Mouse (Mus musculus): ENCODE measurements around the gene Rnf157.
A peak's percentile ranks its signal among the peaks of the same experiment; 100 is the strongest.
"Not testable (repeated sequence)": the region's sequence is repeated elsewhere in the genome, so short reads cannot be mapped to it uniquely, and the experiment has no call there.

Rnf157 gene

DNA sequence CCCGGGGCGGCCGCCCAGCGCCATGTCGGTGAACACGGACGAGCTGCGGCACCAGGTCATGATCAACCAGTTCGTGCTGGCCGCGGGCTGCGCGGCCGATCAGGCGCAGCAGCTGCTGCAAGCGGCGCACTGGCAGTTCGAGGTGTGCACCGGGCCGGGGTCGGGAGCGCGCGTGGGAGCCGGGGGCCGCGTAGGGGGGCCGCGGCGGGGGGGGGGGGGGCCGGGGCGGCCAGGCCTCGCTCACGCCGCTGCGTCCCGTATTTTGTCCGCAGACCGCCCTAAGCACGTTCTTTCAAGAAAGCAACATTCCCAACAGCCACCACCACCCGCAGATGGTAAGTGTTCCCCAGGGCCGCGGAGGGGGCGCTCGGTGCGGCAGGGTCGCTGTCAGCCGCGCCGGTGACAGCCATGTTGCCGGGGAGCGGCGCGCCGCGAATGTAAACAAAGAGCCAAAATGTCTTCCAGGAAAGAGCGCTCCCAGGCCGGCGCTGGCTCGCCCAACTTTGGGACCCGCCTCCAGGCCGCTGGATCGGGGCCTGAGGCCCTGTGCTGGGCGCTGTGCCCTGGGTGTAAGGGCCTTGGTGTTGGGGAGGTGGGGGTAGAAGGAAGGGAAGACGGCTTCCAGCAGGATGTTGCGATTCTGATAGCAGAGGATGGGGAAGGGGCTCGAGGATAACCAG lies 21.6 kb upstream of the Rnf157 start:
- DNase-seq (ENCODE audit: low spot score in 2 of 2): peak; percentile 47 to 52

DNA sequence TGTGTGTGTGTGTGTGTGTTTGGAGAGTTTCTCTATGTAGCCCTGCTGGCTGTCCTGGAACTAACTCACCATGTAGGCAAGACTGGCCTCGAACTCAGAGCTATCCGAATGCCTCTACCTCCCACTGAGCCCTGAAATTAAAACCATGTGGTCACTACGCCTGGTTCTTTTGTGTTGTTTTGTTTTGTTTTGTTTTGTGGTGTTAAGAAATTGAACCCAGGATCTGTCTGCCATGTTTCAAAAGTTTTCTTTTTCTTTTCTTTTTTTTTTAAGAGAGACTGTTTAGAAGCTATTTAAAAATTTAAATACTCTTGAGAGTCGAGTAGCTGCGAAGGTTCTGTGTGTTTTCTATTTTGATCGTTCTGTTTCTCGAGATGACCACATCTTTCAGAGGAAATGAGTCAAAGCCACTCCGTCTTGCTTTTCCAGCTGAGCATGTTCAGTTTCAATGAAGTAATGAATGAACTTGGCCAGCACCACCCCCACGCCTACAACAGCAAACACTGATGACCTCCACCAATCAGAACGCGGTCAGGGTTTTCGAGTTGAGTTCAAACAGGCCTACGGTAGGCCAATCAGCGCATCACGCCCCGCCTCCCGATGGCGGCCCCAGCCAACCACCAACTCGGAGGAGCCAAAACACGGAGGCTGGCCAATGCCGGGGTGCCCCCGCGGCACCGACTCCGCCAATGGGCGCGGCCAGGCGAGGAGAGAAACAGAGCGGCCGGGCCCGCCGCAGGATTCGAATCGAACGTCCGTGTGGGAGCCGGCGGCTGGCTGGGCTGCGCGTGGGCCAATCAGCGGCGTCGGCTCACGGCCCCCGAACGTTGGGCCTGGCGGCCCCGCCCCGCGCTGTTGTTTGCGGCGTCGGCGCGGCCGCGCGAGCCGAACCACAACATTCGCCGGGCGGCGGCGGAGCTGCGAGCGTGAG lies 20.8 kb upstream of the Rnf157 start, which contains the start of gene Ubald2:
TSS of gene Ubald2 (plus strand) at position 739 of the 931 bp plus-strand sequence.
- peak; percentile 100 for DNase-seq (ENCODE audit: low spot score in 2 of 2)

DNA sequence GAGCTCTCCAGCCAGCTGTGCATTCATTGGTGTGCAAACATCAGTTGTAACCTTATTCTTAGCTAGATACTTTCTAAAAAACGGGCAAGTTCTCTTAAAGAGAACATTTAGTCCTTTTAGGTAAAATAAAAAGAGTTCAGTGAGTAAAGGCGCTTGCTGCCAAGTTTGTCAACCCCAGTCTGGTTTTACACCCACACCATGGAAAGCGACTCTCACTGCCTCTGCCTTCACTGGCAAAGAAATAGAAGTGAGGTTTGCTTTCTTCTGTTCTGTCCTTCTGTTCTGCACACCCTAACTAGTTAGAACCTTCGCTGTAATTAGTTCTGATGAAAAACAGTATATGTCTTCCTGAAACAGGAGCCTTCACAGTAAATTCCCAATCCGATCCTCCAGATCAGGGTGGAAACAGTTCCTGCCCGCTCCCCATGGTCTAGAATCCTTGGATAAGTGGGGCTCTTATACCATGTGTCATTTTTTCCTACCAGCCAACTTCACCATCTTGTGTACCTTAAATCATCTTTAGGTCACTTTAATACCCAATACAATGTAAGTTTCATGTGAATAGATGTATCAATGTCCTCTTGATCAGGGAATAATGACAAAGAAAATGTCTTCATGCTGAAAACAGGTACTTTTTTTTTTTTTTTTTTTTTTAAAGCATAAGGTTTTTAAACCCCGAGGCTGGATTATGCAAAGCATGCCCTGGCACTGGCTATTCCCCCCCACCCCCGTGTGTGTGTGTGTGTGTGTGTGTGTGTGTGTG lies 19.9 kb upstream of the Rnf157 start:
- no peak for DNase-seq (ENCODE audit: low spot score in 2 of 2)

DNA sequence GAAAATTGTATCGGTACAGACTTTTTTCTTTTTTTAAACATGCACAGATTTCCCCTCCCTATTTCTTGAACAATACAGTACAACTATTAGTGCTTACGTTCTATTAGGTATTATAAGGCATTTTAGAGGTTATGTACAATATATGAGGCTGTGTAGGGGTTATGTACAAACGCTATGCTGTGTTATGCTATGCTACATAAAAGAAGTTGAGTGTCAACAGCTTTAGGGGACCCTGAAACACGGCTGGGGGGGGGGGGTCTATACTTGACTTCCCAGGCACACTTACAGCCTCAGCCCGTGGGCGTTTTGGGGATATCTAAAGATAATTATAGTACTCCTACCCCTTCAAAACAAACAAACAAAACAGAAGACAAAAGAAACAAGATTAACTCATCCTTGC lies 19.3 kb upstream of the Rnf157 start:
- no peak for DNase-seq (ENCODE audit: low spot score in 2 of 2)

DNA sequence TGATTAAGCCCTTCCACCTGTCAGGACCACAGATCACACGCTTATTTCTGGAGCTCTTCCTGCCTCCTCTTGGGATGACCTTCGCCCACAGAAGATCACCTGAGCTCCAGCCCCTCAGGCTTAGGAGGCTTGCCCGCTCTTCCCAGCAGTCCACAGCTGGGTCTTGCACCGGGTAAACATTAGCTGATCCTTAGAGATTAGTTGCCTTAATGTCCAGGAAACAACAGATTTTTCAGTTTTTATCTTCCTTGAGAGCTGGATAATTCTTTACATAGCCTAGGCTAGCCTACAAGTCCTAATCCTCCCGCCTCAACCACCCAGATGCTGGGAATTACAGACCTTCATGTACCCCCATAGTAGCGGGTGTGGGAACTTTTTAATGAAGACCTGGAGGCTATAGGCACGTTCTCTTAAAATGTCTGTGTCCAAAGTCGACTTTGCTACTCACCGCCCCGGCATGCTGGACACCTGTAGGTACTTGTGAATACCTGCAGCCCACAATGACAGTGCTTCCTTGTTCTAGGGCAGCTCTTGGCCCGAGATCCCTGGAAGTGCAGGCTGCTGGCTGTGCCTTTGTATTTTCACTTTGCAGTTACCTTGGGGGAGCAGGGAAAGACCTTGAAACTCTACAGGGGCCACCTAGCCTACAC lies 18.7 kb upstream of the Rnf157 start:
- no peak for DNase-seq (ENCODE audit: low spot score in 2 of 2)

DNA sequence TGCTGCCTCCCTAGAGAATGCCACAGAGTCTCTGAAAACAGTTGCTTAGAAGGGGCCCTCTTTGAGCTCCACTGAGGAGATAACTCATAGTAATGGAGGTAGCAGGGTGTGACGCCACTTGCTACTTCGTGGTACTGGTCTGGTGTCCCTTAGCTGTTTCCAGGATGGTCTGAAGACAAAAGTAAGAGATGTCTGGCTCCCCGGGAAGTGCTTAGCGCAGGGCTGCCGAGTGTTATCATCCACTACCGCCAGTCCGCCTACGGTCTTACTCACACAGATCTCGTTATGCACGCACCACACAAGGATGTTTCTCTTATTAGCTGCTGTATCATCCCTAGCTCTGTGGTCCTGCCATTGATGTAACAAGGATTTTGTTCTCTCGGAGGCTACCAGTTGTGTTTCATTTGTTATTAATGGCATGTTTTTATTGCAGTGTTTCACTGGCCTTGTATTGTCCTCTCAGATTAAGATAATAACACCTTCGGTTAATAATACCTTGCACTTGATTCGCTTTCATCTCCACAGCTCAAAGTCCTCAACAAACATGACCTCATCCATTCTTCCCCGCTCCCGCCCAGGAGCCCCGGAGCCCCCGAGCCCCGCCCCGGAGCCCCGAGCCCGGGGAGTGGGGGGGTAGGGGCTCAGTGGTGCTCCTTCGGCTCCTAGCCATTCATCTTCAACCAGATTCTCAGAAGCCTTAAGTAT lies 18.0 kb upstream of the Rnf157 start:
- DNase-seq (ENCODE audit: low spot score in 2 of 2): no peak

DNA sequence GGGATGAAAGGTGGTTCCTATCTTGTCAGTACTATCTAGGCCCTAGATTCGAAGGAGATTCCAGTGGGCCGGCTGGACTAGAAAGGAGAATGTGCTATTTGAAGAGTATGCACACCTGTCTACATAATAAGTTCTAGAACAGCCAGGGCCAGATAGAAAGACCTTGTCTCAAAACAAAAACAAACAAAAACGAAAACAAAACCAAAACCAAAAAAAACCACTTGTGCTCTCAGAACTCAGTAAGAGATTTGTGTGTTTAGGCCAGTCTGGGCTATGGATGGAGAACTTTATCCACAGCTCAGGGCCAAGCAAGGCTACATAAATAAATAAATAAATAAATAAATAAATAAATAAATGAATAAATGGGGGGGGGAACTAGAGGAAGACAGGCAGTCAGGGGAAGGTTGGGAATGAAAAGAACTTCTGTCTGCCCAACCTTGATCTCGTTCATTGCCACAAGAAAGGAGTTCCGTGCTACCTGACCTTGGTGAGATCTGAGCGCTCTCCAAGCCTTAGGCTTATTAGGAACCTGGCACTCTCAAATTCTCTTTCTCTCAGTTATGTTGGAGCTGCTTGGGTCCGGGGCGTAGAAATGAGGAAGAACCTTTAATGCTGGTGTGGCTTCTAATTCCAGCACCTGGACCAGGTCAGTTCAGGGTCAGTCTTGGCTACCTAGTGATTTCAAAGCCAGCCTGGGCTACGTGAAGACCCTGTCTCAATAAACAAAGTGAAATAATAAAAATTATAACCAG lies 17.2 kb upstream of the Rnf157 start:
- no peak for DNase-seq (ENCODE audit: low spot score in 2 of 2)

DNA sequence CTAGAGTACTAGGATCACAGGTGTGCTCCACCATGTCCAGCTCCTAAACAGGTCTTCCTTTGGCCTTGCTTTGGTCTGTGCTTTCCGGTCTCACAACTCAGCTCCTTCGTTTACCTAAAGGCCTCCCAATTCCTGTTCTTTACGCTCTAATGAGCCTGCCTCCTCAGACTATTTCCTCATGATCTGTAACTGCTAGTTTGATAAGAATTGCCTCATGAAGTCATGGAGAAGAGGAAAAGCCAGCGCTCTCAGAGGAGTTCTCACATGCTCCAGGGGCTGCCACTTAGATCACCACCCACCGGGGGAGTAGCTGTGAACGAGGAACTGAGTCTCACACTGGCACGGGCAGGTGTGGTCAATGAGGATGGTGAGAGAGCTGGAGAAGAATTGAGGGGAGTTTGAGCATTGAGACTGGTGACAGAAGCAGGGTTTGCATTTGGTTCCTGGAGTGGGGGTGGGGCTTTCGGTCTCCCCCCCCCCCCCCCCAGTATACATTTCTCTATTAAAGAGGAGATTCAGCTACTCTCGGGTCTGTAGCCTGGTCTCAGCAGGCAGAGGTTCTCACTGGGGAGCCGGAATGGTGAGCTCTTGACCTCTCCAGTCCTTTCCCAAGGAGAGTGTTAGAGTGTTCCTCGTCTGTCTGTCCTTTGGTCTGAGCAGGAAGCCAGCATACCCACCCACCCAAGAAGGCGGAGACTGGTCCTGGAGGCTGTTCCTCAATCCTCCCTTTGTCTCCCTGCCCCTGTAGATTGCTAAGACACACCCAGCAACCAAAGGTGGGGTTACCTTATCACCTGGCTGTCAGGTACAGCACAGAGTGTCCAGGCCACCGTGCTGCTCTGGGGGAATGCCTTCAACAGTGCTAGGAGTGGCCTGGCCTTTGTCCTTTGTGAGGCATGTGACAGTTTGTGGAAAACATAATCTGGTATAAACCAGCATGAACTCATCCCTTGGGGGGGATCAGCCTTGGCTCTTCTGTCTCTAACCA lies 16.3 kb upstream of the Rnf157 start:
- DNase-seq (ENCODE audit: low spot score in 2 of 2): no peak

DNA sequence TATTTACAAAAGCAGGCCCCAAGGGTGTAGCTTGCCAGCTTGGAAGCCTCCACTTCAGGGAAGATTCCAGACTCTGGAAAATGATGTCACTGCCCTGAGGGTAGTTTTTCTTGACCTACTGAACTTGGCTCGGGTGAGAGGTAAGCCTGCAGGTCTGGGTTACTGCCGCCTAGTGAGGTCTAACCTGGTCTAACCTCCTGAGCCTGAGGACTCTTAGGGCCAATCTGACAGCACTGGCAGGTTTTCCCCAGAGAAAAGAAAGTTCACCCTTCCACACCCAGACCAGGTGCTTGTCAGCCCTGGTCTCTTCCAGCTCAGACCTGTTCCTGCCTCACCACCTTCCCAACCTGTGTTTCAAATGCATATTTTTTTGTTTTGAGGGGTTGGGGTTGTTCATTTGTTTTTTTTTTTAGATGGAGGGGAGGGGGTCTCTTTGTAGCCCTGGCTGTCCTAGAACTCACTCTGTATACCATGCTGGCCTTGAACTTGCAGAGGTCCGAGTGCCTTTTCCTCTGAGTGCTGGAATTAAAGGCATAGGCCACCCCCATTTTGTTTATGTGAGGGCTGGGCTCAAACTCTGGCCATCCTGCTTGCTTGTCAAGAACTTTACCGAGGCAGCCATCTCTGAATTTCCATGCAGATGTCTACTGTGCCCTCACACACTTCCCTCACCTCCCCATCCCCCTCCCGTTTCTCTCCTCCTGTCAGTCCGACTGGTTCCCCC lies 14.2 kb upstream of the Rnf157 start:
- no peak for DNase-seq (ENCODE audit: low spot score in 2 of 2)

DNA sequence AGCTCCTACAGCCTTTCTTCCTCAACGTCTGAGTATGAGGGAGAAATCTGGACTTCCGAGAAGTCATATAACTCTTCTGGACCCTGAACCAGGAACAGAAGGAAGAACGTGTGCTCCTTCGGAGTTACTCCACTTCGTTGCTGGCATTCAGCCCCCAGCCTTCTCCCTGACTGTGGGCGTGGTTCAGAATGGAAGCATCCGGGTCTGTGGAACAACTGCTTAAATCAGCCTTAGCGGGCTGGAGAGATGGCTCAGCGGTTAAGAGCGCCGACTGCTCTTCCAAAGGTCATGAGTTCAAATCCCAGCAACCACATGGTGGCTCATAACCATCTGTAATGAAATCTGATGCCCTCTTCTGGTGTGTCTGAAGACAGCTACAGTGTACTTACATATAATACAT lies 13.5 kb upstream of the Rnf157 start:
- not testable (repeated sequence) for DNase-seq (ENCODE audit: low spot score in 2 of 2)

DNA sequence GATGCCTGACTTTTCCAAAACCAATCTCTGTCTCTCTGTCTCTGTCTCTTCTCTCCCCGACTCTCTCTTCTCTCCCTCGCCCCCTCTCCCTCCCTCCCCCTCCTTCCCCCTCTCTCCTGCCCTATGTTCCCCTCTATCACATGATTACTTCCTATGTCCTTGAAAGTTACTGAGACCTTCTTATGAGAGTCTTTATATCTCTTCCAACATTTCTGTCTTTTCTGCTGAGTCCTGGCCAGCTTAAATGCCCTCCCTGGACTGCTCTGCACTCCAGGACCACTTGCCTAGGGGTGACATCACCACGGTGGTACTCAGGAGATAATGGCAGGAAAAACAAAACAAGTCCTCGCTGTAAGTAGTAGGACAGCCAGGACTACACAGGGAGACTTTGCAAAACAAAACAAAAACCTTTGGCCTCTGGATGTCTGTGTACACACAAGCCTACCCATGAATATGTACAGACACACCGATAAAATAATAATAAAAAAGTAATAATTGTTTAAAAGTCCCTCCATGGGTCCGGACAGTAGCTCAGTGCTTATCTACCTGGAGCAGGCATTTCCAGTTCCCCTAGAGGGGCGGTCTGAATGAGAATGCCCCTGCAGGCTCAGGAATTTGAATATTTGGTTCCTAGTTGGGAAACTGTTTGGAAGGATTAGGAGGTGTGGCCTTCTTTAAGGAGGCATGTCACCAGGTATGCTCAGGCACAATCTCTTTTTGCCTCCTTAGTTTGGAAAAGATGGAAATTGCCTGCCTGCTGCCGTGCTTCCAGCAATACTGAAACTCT lies 12.0 kb upstream of the Rnf157 start:
- no peak for DNase-seq (ENCODE audit: low spot score in 2 of 2)

DNA sequence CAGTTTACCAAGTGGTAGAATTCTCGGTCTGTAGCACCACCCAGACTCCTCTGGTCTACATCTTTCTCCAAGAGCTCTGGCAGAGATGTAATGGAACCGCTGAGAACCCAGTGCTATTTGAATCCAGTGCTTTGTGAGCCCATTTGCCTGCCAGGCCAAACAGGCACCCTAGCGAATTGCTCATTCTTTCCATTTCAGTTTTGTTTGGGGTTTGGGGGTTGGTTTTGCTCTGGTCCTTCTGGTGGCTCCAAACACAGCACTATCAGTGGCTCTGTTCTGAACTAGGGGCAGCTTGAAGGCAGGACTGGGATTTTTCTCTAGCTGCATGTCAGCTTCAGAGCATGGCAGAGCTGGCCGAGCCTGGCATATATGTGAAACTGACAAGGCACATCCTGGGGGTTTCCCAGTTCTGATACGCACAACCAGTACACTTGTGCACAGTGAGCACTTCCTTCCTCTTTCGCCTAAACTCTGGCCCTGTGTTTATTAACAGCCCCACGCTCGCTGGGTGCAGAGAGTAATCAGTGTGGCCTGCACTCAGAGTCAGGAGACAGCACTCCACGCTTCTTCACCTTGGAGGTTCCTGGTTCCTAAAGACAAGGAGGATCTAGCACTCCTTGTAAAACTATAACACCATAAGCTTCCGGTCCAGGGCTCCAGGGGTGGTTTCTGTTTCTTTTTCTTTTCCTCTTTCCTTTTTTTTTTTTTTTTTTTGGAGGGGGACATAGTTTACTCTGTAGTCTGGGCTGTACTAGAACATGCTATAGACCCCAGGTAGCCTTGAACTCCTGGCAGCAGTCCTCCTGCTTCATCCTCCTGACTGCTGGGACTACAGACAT lies 11.2 kb upstream of the Rnf157 start:
- peak; percentile 90 to 92 for DNase-seq (ENCODE audit: low spot score in 2 of 2)

DNA sequence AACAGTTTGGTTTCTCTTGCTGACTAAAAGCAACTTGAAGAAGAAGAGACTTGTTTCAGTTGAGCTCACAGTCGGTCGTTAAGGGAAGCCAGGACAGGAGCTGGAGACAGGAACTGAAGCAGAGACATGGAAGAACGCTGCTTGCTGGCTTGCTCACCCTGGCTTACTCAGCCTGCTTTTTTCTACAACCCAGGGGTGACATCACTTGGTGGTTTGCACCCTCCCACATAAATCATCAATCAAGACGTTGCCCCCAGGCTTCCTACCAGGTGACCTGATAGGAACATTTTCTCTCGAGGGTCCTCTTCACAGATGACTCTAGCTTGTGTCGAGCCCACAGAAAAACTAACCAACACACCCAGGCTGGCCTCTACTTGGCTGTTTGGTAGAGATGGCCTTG lies 10.4 kb upstream of the Rnf157 start:
- no peak for DNase-seq (ENCODE audit: low spot score in 2 of 2)

DNA sequence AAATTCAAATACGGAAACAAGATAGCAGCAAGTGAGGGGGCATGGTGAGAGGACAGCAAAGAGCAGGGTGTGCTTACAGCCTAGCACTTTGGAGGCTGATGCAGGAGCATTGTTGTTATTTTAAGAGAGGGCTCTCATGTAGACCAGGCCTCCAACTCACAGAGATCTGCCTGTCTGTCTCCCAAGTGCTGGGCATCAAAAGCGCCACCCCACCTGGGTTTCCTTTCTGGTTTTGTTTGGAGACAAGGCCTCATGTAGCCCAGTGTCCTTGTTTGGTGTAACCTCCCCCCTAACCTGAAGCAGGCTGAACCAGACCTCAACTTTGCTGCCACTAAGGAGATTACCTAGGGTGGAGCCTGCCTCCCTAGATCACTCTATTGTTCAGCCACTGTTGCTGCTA lies 9.7 kb upstream of the Rnf157 start:
- no peak for DNase-seq (ENCODE audit: low spot score in 2 of 2)

DNA sequence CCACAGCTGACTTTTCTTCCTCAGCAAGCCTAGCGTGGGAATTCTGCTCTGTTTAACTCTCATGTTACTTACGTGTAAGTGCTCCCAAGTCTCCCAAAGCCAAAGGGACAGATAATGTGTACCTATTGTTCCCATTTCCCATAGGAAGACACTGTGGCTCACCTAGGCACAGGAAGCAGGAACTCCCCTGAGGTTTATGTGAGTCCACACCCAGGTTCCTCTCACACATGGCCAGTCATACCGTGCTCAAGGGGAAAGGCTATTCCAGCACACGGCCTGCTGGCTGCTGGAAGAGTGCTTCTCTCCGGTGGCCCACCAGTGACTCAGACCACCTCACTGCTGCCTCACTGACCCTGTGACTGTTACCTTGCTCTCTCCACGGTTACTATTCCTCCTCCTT lies 8.3 kb upstream of the Rnf157 start:
- DNase-seq (ENCODE audit: low spot score in 2 of 2): no peak

DNA sequence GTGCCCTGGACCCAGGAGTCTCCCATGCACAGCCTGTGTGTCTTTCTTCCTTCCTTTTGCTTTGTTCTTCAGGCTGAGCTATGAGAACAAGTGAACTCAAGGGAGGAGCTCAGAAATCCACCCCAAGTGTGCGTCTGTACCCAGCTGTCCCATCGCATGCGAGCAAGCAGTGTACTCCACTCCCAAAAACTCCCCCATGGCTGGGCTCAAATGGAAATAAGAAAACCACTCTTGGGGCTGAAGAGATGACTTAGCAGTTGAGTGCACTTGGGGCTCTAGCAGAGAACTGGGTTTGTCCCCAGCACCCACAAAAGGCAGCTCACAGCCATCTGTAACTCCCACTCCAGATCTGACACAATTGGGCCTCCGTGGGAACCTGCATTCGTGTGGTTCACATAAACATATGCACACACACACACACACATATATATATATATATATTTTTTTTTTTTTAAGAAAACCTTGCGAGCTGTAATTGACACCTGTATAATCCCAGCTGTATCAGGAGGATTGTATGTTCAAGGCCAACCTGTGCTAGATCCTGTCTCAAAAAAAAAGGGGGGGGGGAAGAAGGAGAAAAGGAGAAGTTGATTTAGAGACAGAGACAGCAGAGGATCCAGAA lies 6.1 kb upstream of the Rnf157 start:
- peak in 1 of 2 experiments; percentile 49 for DNase-seq (ENCODE audit: low spot score in 2 of 2)
